Mouse (Mus musculus) adrenal gland (tissue): ENCODE data around the gene Card19.

Experiments used
- intact Hi-C: fragments of 180-260 bp; cut with DNase I; formaldehyde crosslinking; loops from one replicate; pipeline ENCODE4 v1.15.1; 2025

Card19 gene

DNA sequence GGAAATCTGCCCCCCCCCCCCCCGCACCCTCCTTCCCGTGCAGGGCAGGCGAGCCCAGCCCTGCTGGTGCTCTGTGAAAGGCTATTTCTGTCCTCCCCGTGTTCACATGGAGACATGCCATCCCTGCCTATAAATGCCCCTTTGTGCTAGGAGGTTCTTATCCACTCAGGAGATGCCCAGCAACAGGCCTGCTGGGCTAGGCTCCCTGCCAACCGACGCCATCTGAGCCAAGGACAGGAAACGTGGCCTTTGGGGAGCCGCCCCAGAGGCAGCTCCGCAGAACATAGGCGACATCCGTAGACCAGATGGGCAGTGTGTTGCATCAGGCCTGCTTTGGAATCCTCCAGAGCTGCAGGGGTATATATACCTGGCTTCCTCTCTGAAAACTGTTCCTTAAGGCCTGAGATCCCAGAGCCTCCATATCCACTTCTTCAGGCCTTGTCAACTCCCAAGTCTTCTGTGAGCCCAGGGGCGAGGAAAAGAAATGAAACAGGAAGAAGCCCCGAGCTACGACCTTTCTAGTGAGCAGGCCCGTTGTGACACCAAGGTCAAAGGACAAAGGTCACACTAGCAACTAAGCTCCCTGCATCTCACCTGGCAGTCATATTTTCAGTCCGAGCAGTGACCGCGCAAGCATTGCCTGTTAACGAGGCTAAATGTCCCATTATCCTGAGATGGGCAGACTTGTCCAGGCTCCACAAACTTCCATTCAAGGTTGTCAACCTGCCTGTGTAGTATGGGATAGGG is 36.8 kb downstream of the Card19 start:
- intact Hi-C loops, result no loop called here

- intact Hi-C loops, result no loop called here
These were observed 40.3 kb downstream of the Card19 start for GRCm38 (mm10) chr13:49175509-49175908.

GRCm38 (mm10) chr13:49172971-49173596 is 42.8 kb downstream of the Card19 start:
- intact Hi-C loops, result no loop called here

DNA sequence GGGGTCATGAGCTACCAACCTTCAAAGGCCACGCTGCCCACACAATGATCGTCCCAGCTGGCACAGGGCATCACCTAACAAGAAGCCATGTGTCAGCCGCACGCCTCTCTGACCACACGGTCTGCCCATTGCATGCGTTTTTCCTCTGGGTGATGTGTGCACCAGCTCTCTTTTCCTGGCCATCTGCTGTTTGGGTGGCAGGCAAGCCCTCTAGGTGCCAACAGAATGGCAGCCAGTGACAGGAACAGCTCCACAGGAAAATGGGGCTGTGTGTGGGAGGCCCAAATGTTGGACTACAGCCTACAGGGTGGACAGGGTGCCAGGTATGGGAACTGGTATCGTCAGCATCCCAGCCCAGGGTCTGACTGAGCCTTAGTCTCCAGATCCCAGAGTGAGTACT is 43.5 kb downstream of the Card19 start:
- intact Hi-C loops, result no loop called here

GRCm38 (mm10) chr13:49171729-49172128 is 44.1 kb downstream of the Card19 start:
- intact Hi-C loops, result loop anchor here (2.0 kb wide), 1 partner anchor 113 kb away; no protein-coding TSS in a partner anchor

- intact Hi-C loops, result loop anchor here (2.0 kb wide), 1 partner anchor 112 kb away; no protein-coding TSS in a partner anchor
These were observed 45.2 kb downstream of the Card19 start for GRCm38 (mm10) chr13:49170623-49171022.

- intact Hi-C loops, result loop anchor here (2.0 to 5.0 kb wide), 2 partner anchors 111 to 517 kb away; no protein-coding TSS in a partner anchor
These were observed 46.2 kb downstream of the Card19 start for GRCm38 (mm10) chr13:49169448-49170207.

DNA sequence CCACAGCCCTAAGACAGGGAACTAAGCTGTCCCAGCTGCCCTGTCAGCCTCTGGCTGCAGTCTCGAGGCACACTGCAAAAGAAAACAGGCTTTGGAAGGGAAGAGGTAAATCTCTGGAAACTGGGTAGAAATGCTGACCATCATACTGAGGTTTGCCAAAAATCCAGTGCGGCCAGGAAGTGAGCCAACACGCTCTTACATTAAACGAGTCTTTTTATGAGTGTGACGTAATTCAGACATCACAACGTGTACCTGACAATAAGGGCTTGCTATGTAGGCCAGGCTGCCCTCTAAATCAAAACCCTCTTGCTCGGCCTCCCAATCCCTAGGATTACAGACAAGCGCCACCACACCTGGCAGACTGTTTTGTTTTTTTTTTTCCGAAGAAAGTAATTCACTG is 48.8 kb downstream of the Card19 start:
- intact Hi-C loops, result loop anchor here (5.0 kb wide), 1 partner anchor 515 kb away; no protein-coding TSS in a partner anchor

- intact Hi-C loops, result no loop called here
These were observed 52.2 kb downstream of the Card19 start for GRCm38 (mm10) chr13:49163645-49164044.

DNA sequence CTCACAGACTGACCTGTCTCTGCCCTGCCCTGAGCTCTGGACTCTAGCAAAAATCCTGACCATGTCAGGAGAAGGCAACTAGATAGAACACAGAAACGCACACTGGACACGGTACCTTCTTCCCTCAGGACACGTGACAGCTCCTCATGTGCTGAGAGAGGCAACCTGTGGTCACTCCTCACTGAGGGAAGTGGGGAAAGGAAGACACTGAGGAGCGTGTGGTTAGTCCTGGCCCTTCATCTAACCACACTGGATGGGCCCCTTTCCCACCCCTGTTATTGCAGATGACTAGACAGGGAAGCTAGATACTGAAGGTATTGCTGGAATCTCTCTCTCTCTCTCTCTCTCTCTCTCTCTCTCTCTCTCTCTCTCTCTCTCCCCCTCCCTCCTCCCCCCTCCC is 53.1 kb downstream of the Card19 start:
- intact Hi-C loops, result no loop called here

DNA sequence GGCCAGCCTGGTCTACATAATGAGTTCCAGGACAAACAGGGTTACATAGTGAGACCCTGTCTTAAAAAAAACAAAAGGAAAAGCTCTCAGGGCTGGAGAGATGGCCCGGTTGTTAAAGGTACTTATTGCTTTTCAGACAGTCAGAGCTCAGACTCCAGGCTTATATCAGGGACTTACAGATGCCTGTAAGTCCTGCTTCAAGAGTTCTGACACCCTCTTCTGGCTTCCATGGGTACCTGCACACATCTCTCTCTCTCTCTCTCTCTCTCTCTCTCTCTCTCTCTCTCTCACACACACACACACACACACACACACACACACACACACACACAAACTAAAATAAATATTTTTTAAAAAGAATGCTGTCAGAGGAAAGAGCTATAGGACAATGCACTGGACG is 54.6 kb downstream of the Card19 start:
- intact Hi-C loops, result no loop called here

GRCm38 (mm10) chr13:49158040-49158713 is 57.7 kb downstream of the Card19 start:
- intact Hi-C loops, result no loop called here

DNA sequence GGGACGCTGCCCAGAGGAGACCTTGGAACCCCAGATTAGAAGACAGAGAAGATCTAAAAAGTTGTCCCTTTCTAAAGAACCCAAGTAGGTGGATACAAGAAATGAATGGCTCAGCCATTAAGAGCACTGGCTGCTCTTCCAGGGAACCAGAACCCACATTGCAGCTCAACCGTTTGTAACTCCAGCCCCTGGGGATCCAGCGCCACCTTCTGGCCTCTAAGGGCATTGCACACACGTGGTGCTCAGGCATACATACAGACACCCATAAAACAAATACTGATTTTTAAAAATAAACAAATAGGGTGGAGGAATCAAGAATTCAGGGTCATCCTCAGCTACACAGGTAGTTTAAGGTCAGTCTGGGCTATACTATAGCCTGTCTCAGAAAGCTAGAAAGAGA is 59.2 kb downstream of the Card19 start:
- intact Hi-C loops, result no loop called here

- intact Hi-C loops, result no loop called here
These were observed 61.2 kb downstream of the Card19 start for GRCm38 (mm10) chr13:49154621-49155020.

GRCm38 (mm10) chr13:49154028-49154427 is 61.8 kb downstream of the Card19 start:
- intact Hi-C loops, result no loop called here
